Comparison of ENCODE assay signal across 9 mouse cellular contexts in the genomic region with DNA sequence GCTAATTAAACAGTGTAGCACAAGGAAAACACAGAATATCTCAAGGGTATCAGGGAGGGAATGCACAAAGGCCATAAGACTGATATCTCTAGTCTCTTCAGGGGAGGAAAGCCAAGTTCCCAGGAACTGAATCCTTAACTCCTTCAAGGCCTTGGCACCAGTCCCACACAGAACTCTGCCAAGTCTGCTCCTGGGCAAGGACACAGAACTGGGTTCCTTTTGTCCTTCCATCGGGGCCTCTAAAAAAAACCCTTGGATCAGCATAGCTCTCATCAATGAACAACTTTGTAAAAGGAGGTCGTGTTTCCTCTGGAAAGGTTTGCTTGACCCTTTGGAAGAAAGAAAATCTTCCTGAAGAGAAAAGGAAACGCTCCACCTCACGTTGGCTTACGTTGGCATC.
DNase-seq lines count a peak whose midpoint lies in the region.
"Had no signal": no experiment of that assay in that cellular context is flagged by ENCODE, and none has a peak within 500 bp of the region (broad histone marks: within the 10 kb centered on the region; RNA-seq: fewer than 3 reads in every experiment).

No protein-coding gene starts in this region.

- H3K4me1 ChIP-seq in heart, embryonic 10.5 days: no peaks in the 10 kb centered on the region
- H3K4me1 ChIP-seq: limb, embryonic 13.5 days had no signal

- 71% methylated on average over 5 of the region's 5 CpGs for WGBS in heart, embryonic 10.5 days

- no peak overlapping the region for H3K4me3 ChIP-seq in heart, embryonic 10.5 days
- H3K4me3 ChIP-seq: limb, embryonic 13.5 days had no signal

- no peaks in the 10 kb centered on the region for H3K36me3 ChIP-seq in heart, embryonic 10.5 days
- H3K36me3 ChIP-seq: limb, embryonic 13.5 days had no signal

- H3K27me3 ChIP-seq in heart, embryonic 10.5 days (ENCODE audit: insufficient read depth, poor library complexity, severe bottlenecking): no peaks in the 10 kb centered on the region
- H3K27me3 ChIP-seq: limb, embryonic 13.5 days had no signal

- no peak overlapping the region for H3K27ac ChIP-seq in heart, embryonic 10.5 days
- H3K27ac ChIP-seq: limb, embryonic 13.5 days had no signal

- DNase-seq in heart, adult 11 months: peak; percentile 92
- no peak for DNase-seq in heart, embryonic 10.5 days (ENCODE audit: low spot score)
- peak; percentile 62 to 68 for DNase-seq in right cerebral cortex, postnatal 10 days (ENCODE audit: low spot score in 2 of 2)
- no peak for DNase-seq in right cerebral cortex, adult 2 months (ENCODE audit: low spot score in 2 of 2)
- peak; percentile 50 for DNase-seq in kidney, adult 9 months
- DNase-seq in testis, postnatal 10 days (ENCODE audit: low spot score): peak; percentile 92
- no peak for DNase-seq in retina, embryonic 14.5 days (ENCODE audit: low spot score)
- no peak for DNase-seq in thymus, postnatal 14 days

- H3K9me3 ChIP-seq in heart, embryonic 10.5 days: no peaks in the 10 kb centered on the region
- H3K9me3 ChIP-seq: limb, embryonic 13.5 days had no signal

Comparison
In these comparisons a context has a peak if more than half of its experiments do, and no peak if none do; other contexts are left out.
1. DNase-seq: peak in heart, adult 11 months (single experiment), right cerebral cortex, postnatal 10 days (2 of 2), kidney, adult 9 months (single experiment) and testis, postnatal 10 days (single experiment); none in heart, embryonic 10.5 days (single experiment), right cerebral cortex, adult 2 months (0 of 2), retina, embryonic 14.5 days (single experiment) and thymus, postnatal 14 days (single experiment).